Mouse (Mus musculus) MN1 (cell line): ENCODE results near the gene Tmem200b.
A peak's percentile ranks its signal among the peaks of the same experiment; 100 is the strongest.

Experiments used
- DNase-seq: peaks from one replicate; pipeline ENCODE4 v3.0.0-alpha.2; 2016; ENCODE audit warnings: low spot score

The Tmem200b gene

DNA sequence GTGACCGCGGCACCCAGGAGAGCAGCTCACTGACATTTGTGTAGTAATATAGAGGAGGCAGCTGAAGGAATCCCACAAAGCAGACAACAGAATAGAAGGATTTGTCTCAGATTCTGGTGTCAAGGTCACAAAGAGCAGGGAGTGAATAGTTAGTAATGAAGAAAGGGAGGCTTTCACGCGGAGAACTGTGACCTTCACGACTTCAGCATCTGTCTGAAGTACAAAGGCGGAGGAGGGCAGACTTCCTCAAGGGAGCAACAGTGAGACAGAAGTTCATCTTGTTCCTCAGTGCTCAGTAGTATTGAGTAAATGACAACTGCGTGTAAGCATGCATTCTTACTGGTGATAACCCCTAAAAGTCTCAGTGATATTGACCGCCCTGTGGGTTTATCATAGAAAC, 29.1 kb downstream of the Tmem200b start:
- no peak for DNase-seq

DNA sequence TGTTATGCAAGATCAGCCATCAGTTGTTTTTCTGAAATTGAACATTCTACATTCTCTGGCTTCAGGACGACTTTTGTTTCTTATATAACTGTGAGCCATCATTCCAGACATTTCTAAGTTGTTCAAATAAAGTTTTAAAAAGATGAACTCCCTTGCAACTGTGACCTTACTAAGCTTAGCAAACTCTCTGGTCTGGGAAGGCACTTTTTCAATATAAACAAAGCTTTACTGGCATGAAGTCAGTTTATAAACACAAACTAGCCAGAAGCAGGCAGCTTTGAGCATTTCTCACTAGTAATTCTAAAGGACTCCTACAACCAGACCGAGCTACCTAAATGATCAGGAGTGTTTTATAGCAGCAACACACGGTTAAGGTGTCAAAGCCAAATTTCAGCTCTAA, 35.6 kb downstream of the Tmem200b start:
- no peak for DNase-seq

DNA sequence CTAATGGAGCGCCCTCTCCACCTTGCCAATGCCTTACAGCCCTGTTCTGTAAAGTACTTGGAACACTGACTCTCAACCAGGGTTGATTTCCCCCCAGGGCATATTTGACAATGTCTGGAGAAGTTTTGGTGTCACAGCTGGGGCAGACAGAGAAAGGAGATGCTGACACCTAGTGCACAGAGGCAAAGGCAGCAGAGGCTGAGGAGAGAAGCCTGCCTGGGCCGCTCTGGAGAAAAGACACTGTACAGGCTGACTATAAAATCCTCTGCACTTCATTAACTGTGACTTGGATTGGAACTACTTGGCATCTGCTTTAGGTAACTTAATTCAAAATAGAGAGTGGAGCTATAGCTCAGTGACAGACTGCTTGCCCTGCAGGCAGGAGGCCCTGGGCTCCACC, 47.3 kb downstream of the Tmem200b start:
- DNase-seq: peak; percentile 42

DNA sequence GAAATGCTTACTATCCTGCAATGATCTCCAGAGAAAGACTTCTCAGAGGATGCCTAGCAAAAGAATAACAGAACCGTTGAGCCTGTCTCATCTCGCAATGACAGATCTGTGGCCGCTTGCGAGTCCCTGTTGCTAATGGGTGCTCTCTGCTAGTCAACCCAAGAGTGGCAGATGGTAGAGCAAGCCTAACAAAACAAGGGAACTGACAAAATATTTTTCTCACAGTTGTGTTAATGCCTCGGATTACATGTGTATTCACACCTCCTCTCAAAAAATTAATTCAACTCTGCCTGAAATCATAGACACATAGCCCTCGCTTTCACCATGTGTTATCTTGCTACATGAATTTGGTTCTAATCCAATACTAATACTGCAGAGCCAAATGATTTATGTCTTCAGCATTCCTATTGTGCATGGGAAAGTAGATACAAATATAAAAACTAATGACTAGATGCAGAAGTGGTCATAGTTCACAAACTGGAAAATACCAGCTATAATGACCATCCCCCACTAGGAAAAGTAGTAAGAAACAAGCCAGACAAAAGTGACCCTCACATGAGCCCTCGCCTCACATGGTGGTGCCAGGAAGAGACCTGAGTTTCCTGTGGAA, 48.8 kb downstream of the Tmem200b start:
- no peak for DNase-seq
